In genomic region chr3:108011558-108011957, GRCm38 (mm10) we compare ENCODE assay signal across 16 mouse cellular contexts. TPM values are rescaled to one million over a fixed set of nuclear protein-coding genes. Genes with fewer than 3 reads are reported as not detected.
DNase-seq lines count a peak whose midpoint lies in the region; ATAC-seq lines count a peak whose summit lies in the region.
"Had no signal": no experiment of that assay in that cellular context is flagged by ENCODE, and none has a peak within 500 bp of the region (broad histone marks: within the 10 kb centered on the region; RNA-seq: fewer than 3 reads in every experiment).

No protein-coding gene starts in this region.

- 0 out of 2 replicates have a peak, but pooled peaks have one; percentile 35 for ATAC-seq in neural tube, embryonic 11.5 days (ENCODE audit: insufficient read depth, low FRiP score, low TSS enrichment)
- ATAC-seq in forebrain, embryonic 15.5 days (replicated peaks), result peak; percentile 47; the same call in 1 of the 2 replicates
- peak; percentile 68; the same call in 1 of the 2 replicates for ATAC-seq in midbrain, embryonic 12.5 days (ENCODE audit: low FRiP score, low read depth)
- ATAC-seq in kidney, embryonic 15.5 days (replicated peaks; ENCODE audit: low FRiP score), result no peak
- ATAC-seq: intestine, embryonic 15.5 days had no signal

- H3K27me3 ChIP-seq in neural tube, embryonic 11.5 days (ENCODE audit: control insufficient read depth, insufficient read depth, low read length), result no peaks in the 10 kb centered on the region
- H3K27me3 ChIP-seq in forebrain, embryonic 15.5 days, result no peaks in the 10 kb centered on the region
- H3K27me3 ChIP-seq in midbrain, embryonic 12.5 days, result peaks cover 4% of the 10 kb centered on the region; the same call in 1 of the 2 replicates
- H3K27me3 ChIP-seq in kidney, embryonic 15.5 days, result no peaks in the 10 kb centered on the region
- H3K27me3 ChIP-seq: embryonic facial prominence, embryonic 12.5 days; intestine, embryonic 15.5 days; limb, embryonic 15.5 days; lung, embryonic 15.5 days had no signal

- 64% methylated on average over 3 of the region's 3 CpGs for whole genome bisulfite sequencing in neural tube, embryonic 11.5 days
- WGBS in forebrain, embryonic 15.5 days, result 20% methylated on average over 3 of the region's 3 CpGs
- 31% methylated on average over 3 of the region's 3 CpGs for WGBS in midbrain, embryonic 12.5 days
- WGBS in kidney, embryonic 15.5 days, result 67% methylated on average over 3 of the region's 3 CpGs

- no peak overlapping the region for H3K4me3 ChIP-seq in neural tube, embryonic 11.5 days (ENCODE audit: low read depth, low read length)
- H3K4me3 ChIP-seq in forebrain, embryonic 15.5 days, result no peak overlapping the region
- H3K4me3 ChIP-seq in midbrain, embryonic 12.5 days, result no peak overlapping the region
- no peak overlapping the region for H3K4me3 ChIP-seq in kidney, embryonic 15.5 days (replicated peaks)
- H3K4me3 ChIP-seq: embryonic facial prominence, embryonic 12.5 days; intestine, embryonic 15.5 days; limb, embryonic 15.5 days; lung, embryonic 15.5 days had no signal

- no peaks in the 10 kb centered on the region for H3K9me3 ChIP-seq in neural tube, embryonic 11.5 days (ENCODE audit: control insufficient read depth, low read length)
- H3K9me3 ChIP-seq in forebrain, embryonic 15.5 days, result no peaks in the 10 kb centered on the region
- H3K9me3 ChIP-seq in midbrain, embryonic 12.5 days, result no peaks in the 10 kb centered on the region
- no peaks in the 10 kb centered on the region for H3K9me3 ChIP-seq in kidney, embryonic 15.5 days (replicated peaks)
- H3K9me3 ChIP-seq: embryonic facial prominence, embryonic 12.5 days; intestine, embryonic 15.5 days; limb, embryonic 15.5 days; lung, embryonic 15.5 days had no signal

- H3K9ac ChIP-seq in neural tube, embryonic 11.5 days (ENCODE audit: low read length), result no peak overlapping the region
- no peak overlapping the region for H3K9ac ChIP-seq in forebrain, embryonic 15.5 days (replicated peaks)
- no peak overlapping the region for H3K9ac ChIP-seq in midbrain, embryonic 12.5 days (replicated peaks)
- H3K9ac ChIP-seq in kidney, embryonic 15.5 days, result no peak overlapping the region
- H3K9ac ChIP-seq: embryonic facial prominence, embryonic 12.5 days; intestine, embryonic 15.5 days; limb, embryonic 15.5 days; lung, embryonic 15.5 days had no signal

- no peak for DNase-seq in neural tube, embryonic 11.5 days (ENCODE audit: low spot score)
- no peak for DNase-seq in neural tube, embryonic 10.5 days (ENCODE audit: extremely low spot score, low spot score)
- peak; percentile 57 for DNase-seq in retina, postnatal 1 day
- DNase-seq in spleen, postnatal 14 days (ENCODE audit: low spot score in 2 of 2), result no peak
- no peak for DNase-seq in right cerebral cortex, adult 18-20 months
- DNase-seq: gastrocnemius, postnatal 36 days; kidney, postnatal 36 days; thymus, adult 18-20 months had no signal

- H3K27ac ChIP-seq in neural tube, embryonic 11.5 days (ENCODE audit: low read depth, low read length), result no peak overlapping the region
- H3K27ac ChIP-seq in forebrain, embryonic 15.5 days (replicated peaks), result no peak overlapping the region
- H3K27ac ChIP-seq in midbrain, embryonic 12.5 days (replicated peaks), result no peak overlapping the region
- no peak overlapping the region for H3K27ac ChIP-seq in kidney, embryonic 15.5 days
- H3K27ac ChIP-seq: embryonic facial prominence, embryonic 12.5 days; intestine, embryonic 15.5 days; limb, embryonic 15.5 days; lung, embryonic 15.5 days had no signal

- H3K4me1 ChIP-seq in neural tube, embryonic 11.5 days (ENCODE audit: control insufficient read depth, insufficient read depth, low read length), result no peaks in the 10 kb centered on the region
- peaks cover 5% of the 10 kb centered on the region; the same call in 1 of the 2 replicates for H3K4me1 ChIP-seq in forebrain, embryonic 15.5 days
- H3K4me1 ChIP-seq in midbrain, embryonic 12.5 days, result peaks cover 6% of the 10 kb centered on the region
- H3K4me1 ChIP-seq in kidney, embryonic 15.5 days, result peaks cover 16% of the 10 kb centered on the region
- H3K4me1 ChIP-seq: limb, embryonic 15.5 days; lung, embryonic 15.5 days had no signal

- H3K4me2 ChIP-seq in neural tube, embryonic 11.5 days (ENCODE audit: low read depth), result no peak overlapping the region
- H3K4me2 ChIP-seq in forebrain, embryonic 15.5 days (replicated peaks), result no peak overlapping the region
- no peak overlapping the region for H3K4me2 ChIP-seq in midbrain, embryonic 12.5 days (replicated peaks)
- H3K4me2 ChIP-seq in kidney, embryonic 15.5 days, result no peak overlapping the region
- H3K4me2 ChIP-seq: embryonic facial prominence, embryonic 12.5 days; intestine, embryonic 15.5 days; limb, embryonic 15.5 days; lung, embryonic 15.5 days had no signal

- H3K36me3 ChIP-seq in neural tube, embryonic 11.5 days (ENCODE audit: control insufficient read depth, insufficient read depth, low read length), result no peaks in the 10 kb centered on the region
- no peaks in the 10 kb centered on the region for H3K36me3 ChIP-seq in forebrain, embryonic 15.5 days
- H3K36me3 ChIP-seq in midbrain, embryonic 12.5 days, result no peaks in the 10 kb centered on the region
- H3K36me3 ChIP-seq in kidney, embryonic 15.5 days, result no peaks in the 10 kb centered on the region
- H3K36me3 ChIP-seq: embryonic facial prominence, embryonic 12.5 days; intestine, embryonic 15.5 days; limb, embryonic 15.5 days; lung, embryonic 15.5 days had no signal

RNA-seq across cellular contexts. Expression of gene Gstm1, which starts 6.2 kb away (rescaled TPM):
- polyA plus RNA-seq in neural tube, embryonic 11.5 days (2014; fragmentation: Nextera tagmentation; extraction: Ambion mirVana), result 28.0 and 31.5 TPM in 2 replicates
- 44.0 and 60.7 TPM in 2 replicates for polyA plus RNA-seq in forebrain, embryonic 15.5 days (2015; fragmentation: Nextera tagmentation; extraction: Ambion mirVana)
- 22.5 and 25.5 TPM in 2 replicates for polyA plus RNA-seq in midbrain, embryonic 12.5 days (2016; fragmentation: Nextera tagmentation; extraction: Ambion mirVana)
- polyA plus RNA-seq in kidney, embryonic 15.5 days (2015; fragmentation: Nextera tagmentation; extraction: Ambion mirVana), result 75.6 and 93.6 TPM in 2 replicates

RNA-seq across cellular contexts. Expression of gene Gstm2, which starts 25.3 kb away (rescaled TPM):
- 18.5 and 20.8 TPM in 2 replicates for polyA plus RNA-seq in neural tube, embryonic 11.5 days (2014; fragmentation: Nextera tagmentation; extraction: Ambion mirVana)
- 4.3 and 4.5 TPM in 2 replicates for polyA plus RNA-seq in forebrain, embryonic 15.5 days (2015; fragmentation: Nextera tagmentation; extraction: Ambion mirVana)
- 10.5 and 15.6 TPM in 2 replicates for polyA plus RNA-seq in midbrain, embryonic 12.5 days (2016; fragmentation: Nextera tagmentation; extraction: Ambion mirVana)
- polyA plus RNA-seq in kidney, embryonic 15.5 days (2015; fragmentation: Nextera tagmentation; extraction: Ambion mirVana), result 93.9 and 101 TPM in 2 replicates

RNA-seq across cellular contexts. Expression of gene Gstm4, which starts 33.1 kb away (rescaled TPM):
- polyA plus RNA-seq in neural tube, embryonic 11.5 days (2014; fragmentation: Nextera tagmentation; extraction: Ambion mirVana), result 12.4 and 12.9 TPM in 2 replicates
- 12.4 and 15.1 TPM in 2 replicates for polyA plus RNA-seq in forebrain, embryonic 15.5 days (2015; fragmentation: Nextera tagmentation; extraction: Ambion mirVana)
- polyA plus RNA-seq in midbrain, embryonic 12.5 days (2016; fragmentation: Nextera tagmentation; extraction: Ambion mirVana), result 12.6 and 13.5 TPM in 2 replicates
- polyA plus RNA-seq in kidney, embryonic 15.5 days (2015; fragmentation: Nextera tagmentation; extraction: Ambion mirVana), result 15.9 and 18.8 TPM in 2 replicates

RNA-seq across cellular contexts. Expression of gene Gstm3, which starts 42.5 kb away (rescaled TPM):
- not detected in 2 replicates for polyA plus RNA-seq in neural tube, embryonic 11.5 days (2014; fragmentation: Nextera tagmentation; extraction: Ambion mirVana)
- polyA plus RNA-seq in forebrain, embryonic 15.5 days (2015; fragmentation: Nextera tagmentation; extraction: Ambion mirVana), result not detected in 2 replicates
- polyA plus RNA-seq in midbrain, embryonic 12.5 days (2016; fragmentation: Nextera tagmentation; extraction: Ambion mirVana), result not detected in 2 replicates
- polyA plus RNA-seq in kidney, embryonic 15.5 days (2015; fragmentation: Nextera tagmentation; extraction: Ambion mirVana), result 0.26 and 0.66 TPM in 2 replicates
- polyA plus RNA-seq: cerebellum, adult 2 months; embryonic facial prominence, embryonic 12.5 days; limb, embryonic 15.5 days had no signal
